Mouse (Mus musculus) gastrocnemius, adult 2 months (tissue): ENCODE results near the gene Scamp3. TPM values are rescaled to one million over a fixed set of nuclear protein-coding genes. Genes with fewer than 3 reads are reported as not detected.

Experiments used
- DNase-seq: peaks from one replicate; pipeline ENCODE4 v3.0.0; 2022
- H3K27ac ChIP-seq: fragments of 200-600 bp; 2 replicates; pipeline ENCODE4 v1.8.1; 2022; ENCODE audit warnings: mild to moderate bottlenecking
- H3K4me3 ChIP-seq: fragments of 200-600 bp; 2 replicates; pipeline ENCODE4 v1.8.1; 2022; ENCODE audit warnings: mild to moderate bottlenecking, moderate library complexity
- CTCF ChIP-seq: fragments of 200-600 bp; IDR thresholded peaks from 2 replicates; pipeline ENCODE4 v1.8.1; 2022; ENCODE audit warnings: antibody characterized with exemption, mild to moderate bottlenecking, moderate library complexity
- intact Hi-C: fragments of 180-260 bp; cut with DNase I; formaldehyde crosslinking; loops from one replicate; pipeline ENCODE4 v1.15.1; 2025
- total RNA-seq, 2 experiments: library from RNA; stranded (reverse); gene quantifications; 2 replicates each; pipeline ENCODE4 v1.2.3; 2021

Scamp3 gene
- total RNA-seq, 2 experiments from 2014 or later, result 37.7 to 39.0 TPM

- DNase-seq, result no peak
- intact Hi-C loops, result loop anchor here (10.0 kb wide), 1 partner anchor 49 kb away; the partner anchor contains the start of gene Thbs3
- H3K27ac ChIP-seq, result peak overlapping the region; percentile 97
Measured at GRCm38 (mm10) chr3:89165268-89165870, 11.9 kb upstream of the Scamp3 start.

GRCm38 (mm10) chr3:89166945-89167344, 10.3 kb upstream of the Scamp3 start:
- intact Hi-C loops, result loop anchor here (10.0 kb wide), 1 partner anchor 48 kb away; the partner anchor contains the start of gene Thbs3
- no peak overlapping the region for H3K27ac ChIP-seq
- DNase-seq, result no peak
- no peak for TF ChIP-seq CTCF
- no peak overlapping the region for H3K4me3 ChIP-seq

More at GRCm38 (mm10) chr3:89165268-89165870, 11.9 kb upstream of the Scamp3 start:
- H3K4me3 ChIP-seq, result peak overlapping the region; percentile 90
- TF ChIP-seq CTCF, result no peak

GRCm38 (mm10) chr3:89174844-89175243, 2.4 kb upstream of the Scamp3 start:
- intact Hi-C loops, result no loop called here
- no peak overlapping the region for H3K27ac ChIP-seq
- no peak for TF ChIP-seq CTCF
- H3K4me3 ChIP-seq, result no peak overlapping the region
- DNase-seq, result no peak

- intact Hi-C loops, result no loop called here
- DNase-seq, result no peak
- H3K4me3 ChIP-seq, result no peak overlapping the region
- TF ChIP-seq CTCF, result no peak
- H3K27ac ChIP-seq, result no peak overlapping the region
Measured at GRCm38 (mm10) chr3:89175544-89175943, 1.7 kb upstream of the Scamp3 start.

GRCm38 (mm10) chr3:89176421-89176820, 852 bp upstream of the Scamp3 start:
- Histone ChIP-seq H3K4me3 (no peak overlapping the region), H3K27ac (no peak overlapping the region)
- TF ChIP-seq CTCF, result no peak
- intact Hi-C loops, result no loop called here
- DNase-seq, result no peak

GRCm38 (mm10) chr3:89178107-89178385, 773 bp downstream of the Scamp3 start:
- no peak for TF ChIP-seq CTCF
- DNase-seq, result no peak
- intact Hi-C loops, result no loop called here

GRCm38 (mm10) chr3:89179056-89179455, 1.8 kb downstream of the Scamp3 start:
- no peak for TF ChIP-seq CTCF
- Histone ChIP-seq H3K27ac (no peak overlapping the region), H3K4me3 (no peak overlapping the region)
- DNase-seq, result no peak
- intact Hi-C loops, result no loop called here

More at GRCm38 (mm10) chr3:89178107-89178385, 773 bp downstream of the Scamp3 start:
- peak overlapping the region; percentile 91 for H3K27ac ChIP-seq
- H3K4me3 ChIP-seq, result peak overlapping the region; percentile 83

GRCm38 (mm10) chr3:89181749-89182500, 4.7 kb downstream of the Scamp3 start:
- no peak for DNase-seq
- intact Hi-C loops, result no loop called here
- Histone ChIP-seq H3K4me3 (no peak overlapping the region), H3K27ac (no peak overlapping the region)
- TF ChIP-seq CTCF, result no peak

GRCm38 (mm10) chr3:89182531-89183057, 5.3 kb downstream of the Scamp3 start:
- DNase-seq, result no peak
- H3K4me3 ChIP-seq, result peak overlapping the region; percentile 92
- TF ChIP-seq CTCF, result no peak
- intact Hi-C loops, result no loop called here
- H3K27ac ChIP-seq, result peak overlapping the region; percentile 85

GRCm38 (mm10) chr3:89183058-89183958, 6.0 kb downstream of the Scamp3 start, which contains the start of gene Fam189b:
Fam189b (plus strand) TSS chr3:89183143.
- peak within 1 kb of the TSS; percentile 92 for H3K4me3 ChIP-seq
- peak within 1 kb of the TSS; percentile 85 for H3K27ac ChIP-seq
- DNase-seq, result peak; percentile 89
- intact Hi-C loops, result no loop called here
- no peak for TF ChIP-seq CTCF

- peak overlapping the region; percentile 92 for H3K4me3 ChIP-seq
- TF ChIP-seq CTCF, result no peak
- DNase-seq, result no peak
- intact Hi-C loops, result no loop called here
- no peak overlapping the region for H3K27ac ChIP-seq
Measured at GRCm38 (mm10) chr3:89183959-89184315, 6.7 kb downstream of the Scamp3 start.

GRCm38 (mm10) chr3:89187197-89187596, 9.9 kb downstream of the Scamp3 start:
- Histone ChIP-seq H3K27ac (no peak overlapping the region), H3K4me3 (no peak overlapping the region)

More at GRCm38 (mm10) chr3:89187197-89187596, 9.9 kb downstream of the Scamp3 start:
- no peak for DNase-seq
- intact Hi-C loops, result no loop called here
- no peak for TF ChIP-seq CTCF
